Mouse (Mus musculus): ENCODE data around the gene Rsbn1l.

Gene Rsbn1l

GRCm38 (mm10) chr5:20905437-20905836 is 50.8 kb downstream of the Rsbn1l start:
- no peak for DNase-seq (ENCODE audit: low read depth, low spot score)

GRCm38 (mm10) chr5:20904647-20905046 is 51.6 kb downstream of the Rsbn1l start:
- DNase-seq (ENCODE audit: low read depth, low spot score): no peak

- DNase-seq (ENCODE audit: low read depth, low spot score): no peak
Observed at GRCm38 (mm10) chr5:20897446-20898167, 58.6 kb downstream of the Rsbn1l start.

GRCm38 (mm10) chr5:20884036-20884620 is 72.1 kb downstream of the Rsbn1l start:
- peak; percentile 81 for DNase-seq (ENCODE audit: low read depth, low spot score)

GRCm38 (mm10) chr5:20881915-20882800 is 74.0 kb downstream of the Rsbn1l start, which contains the start of the genes Phtf2 and Tmem60:
TSS of gene Phtf2 (minus strand) at chr5:20882124.
TSS of gene Tmem60 (plus strand) at chr5:20882191.
- DNase-seq (ENCODE audit: low read depth, low spot score): peak; percentile 99

- DNase-seq (ENCODE audit: low read depth, low spot score): peak; percentile 69
Observed at GRCm38 (mm10) chr5:20880797-20881775, 75.1 kb downstream of the Rsbn1l start.

- no peak for DNase-seq (ENCODE audit: low read depth, low spot score)
Observed at GRCm38 (mm10) chr5:20880386-20880785, 75.8 kb downstream of the Rsbn1l start.

- no peak for DNase-seq (ENCODE audit: low read depth, low spot score)
Observed at GRCm38 (mm10) chr5:20876934-20877426, 79.2 kb downstream of the Rsbn1l start.

GRCm38 (mm10) chr5:20873146-20873545 is 83.1 kb downstream of the Rsbn1l start:
- no peak for DNase-seq (ENCODE audit: low read depth, low spot score)

GRCm38 (mm10) chr5:20865193-20865755 is 90.9 kb downstream of the Rsbn1l start:
- no peak for DNase-seq (ENCODE audit: low read depth, low spot score)

- DNase-seq (ENCODE audit: low read depth, low spot score): no peak
Observed at GRCm38 (mm10) chr5:20864216-20864969, 91.8 kb downstream of the Rsbn1l start.

GRCm38 (mm10) chr5:20861901-20862300 is 94.3 kb downstream of the Rsbn1l start:
- DNase-seq (ENCODE audit: low read depth, low spot score): no peak

GRCm38 (mm10) chr5:20860565-20860964 is 95.6 kb downstream of the Rsbn1l start:
- DNase-seq (ENCODE audit: low read depth, low spot score): no peak

GRCm38 (mm10) chr5:20858404-20858803 is 97.8 kb downstream of the Rsbn1l start:
- DNase-seq (ENCODE audit: low read depth, low spot score): no peak

- no peak for DNase-seq (ENCODE audit: low read depth, low spot score)
Observed at GRCm38 (mm10) chr5:20855066-20855465, 101.1 kb downstream of the Rsbn1l start.

- DNase-seq (ENCODE audit: low read depth, low spot score): no peak
Observed at GRCm38 (mm10) chr5:20847010-20847409, 109.2 kb downstream of the Rsbn1l start.

- DNase-seq (ENCODE audit: low read depth, low spot score): no peak
Observed at GRCm38 (mm10) chr5:20843816-20844215, 112.4 kb downstream of the Rsbn1l start.

- no peak for DNase-seq (ENCODE audit: low read depth, low spot score)
Observed at GRCm38 (mm10) chr5:20843405-20843804, 112.8 kb downstream of the Rsbn1l start.

All from R1 (cell line).